Mouse (Mus musculus) cerebellum, postnatal 36 days (tissue): ENCODE measurements at regions not wholly inside any gene's neighbourhood (a gene's known extent, or its start where the extent isn't known, plus 50 kb on each side); places are given as distances from the start of the nearest gene placed in this dataset.
A peak's percentile ranks its signal among the peaks of the same experiment; 100 is the strongest.

Experiments used
- DNase-seq, 2 experiments: peaks; one replicate each; pipeline ENCODE4 v3.0.0; 2021 to 2022; ENCODE audit warnings: mixed read lengths in 2 of 2

GRCm38 (mm10) chr10:99417591-99417990 lies 154.6 kb downstream of the Dusp6 start:
- DNase-seq: no peak

GRCm38 (mm10) chr10:99418497-99418896 lies 155.5 kb downstream of the Dusp6 start:
- DNase-seq: no peak

GRCm38 (mm10) chr10:99419532-99419931 lies 156.5 kb downstream of the Dusp6 start:
- DNase-seq: no peak

DNA sequence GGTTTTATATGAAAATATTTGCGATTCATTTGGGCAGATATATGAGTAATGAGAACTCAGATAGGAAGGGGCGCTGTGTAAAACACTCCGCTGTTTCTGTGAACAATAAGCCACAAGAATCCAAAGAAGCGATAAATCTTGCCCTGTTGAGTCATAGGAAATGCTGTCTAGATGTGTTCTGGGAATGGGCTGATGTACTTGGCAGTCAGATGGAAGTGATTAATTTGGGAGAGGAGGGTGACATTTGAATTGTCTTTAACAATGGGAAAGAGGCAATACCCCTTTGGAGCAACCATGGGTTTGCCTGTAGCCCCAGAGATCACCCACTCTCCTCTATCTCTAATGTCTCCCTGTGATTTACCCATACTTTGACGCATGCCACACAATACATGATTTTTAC lies 160.4 kb downstream of the Dusp6 start:
- DNase-seq: no peak

DNA sequence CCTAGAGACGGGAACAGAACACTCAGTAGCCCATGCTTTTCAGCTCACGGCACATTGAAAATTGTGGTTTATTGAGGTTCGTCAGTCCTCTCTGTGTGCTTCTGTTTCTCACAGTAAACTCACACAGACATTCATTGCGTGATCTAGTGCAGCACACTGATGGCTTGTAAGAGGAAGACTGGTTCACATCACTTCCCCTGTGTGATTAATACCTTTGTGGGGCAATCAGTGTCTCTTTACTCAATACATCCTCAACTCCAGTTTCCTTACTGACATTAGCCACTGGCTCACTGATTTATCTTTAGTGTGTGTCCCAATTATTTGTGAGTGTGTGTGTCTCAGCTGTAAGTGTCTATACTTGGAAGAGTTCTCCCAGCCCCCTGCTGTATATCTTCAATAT lies 162.2 kb downstream of the Dusp6 start:
- DNase-seq: no peak

GRCm38 (mm10) chr10:99430175-99430574 lies 167.1 kb downstream of the Dusp6 start:
- no peak for DNase-seq

DNA sequence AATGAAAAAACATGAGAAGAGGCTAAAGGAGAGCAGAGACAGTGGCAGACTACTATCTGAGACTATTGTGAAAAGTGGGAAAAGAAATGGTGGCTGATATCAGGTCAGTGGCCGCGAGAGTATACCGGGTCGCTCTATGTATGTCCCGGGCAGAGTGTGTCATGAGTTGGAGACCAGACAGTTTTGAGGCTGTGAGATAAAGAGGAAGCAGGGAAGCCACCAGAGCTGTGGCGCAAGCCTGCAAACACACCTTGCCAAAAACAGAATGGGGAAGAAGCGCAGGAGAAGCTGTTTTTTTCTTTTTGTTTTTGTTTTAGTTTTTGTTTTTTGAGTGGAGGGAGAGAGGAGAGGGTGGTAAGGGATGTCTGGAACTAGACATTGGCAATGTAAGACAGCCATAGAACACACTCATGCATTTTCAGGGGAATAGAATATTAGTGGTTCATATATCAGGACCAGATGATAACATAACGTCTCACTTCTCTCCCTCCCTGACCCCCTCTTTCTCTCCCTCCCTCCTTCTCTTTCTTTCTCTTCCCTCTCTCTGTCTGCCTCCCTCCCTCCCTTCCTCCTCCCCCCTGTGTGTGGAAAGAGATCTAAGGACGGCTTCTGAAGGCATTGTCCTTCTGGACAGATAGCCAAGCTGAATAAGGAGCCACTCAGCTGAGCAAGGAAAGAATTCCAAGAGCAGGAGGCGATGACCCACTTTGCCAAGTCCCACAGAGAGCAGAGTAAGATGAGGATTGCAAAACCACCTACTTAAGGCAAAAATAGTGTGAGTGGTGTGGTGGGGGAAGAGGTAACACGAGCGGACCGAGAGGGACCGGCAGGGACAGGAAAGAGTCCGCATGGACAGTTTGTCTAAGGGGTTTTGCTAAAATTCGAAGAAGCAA lies 167.9 kb downstream of the Dusp6 start:
- no peak for DNase-seq

- DNase-seq: no peak
Observed at GRCm38 (mm10) chr10:99437060-99437459, 174.0 kb downstream of the Dusp6 start.

- DNase-seq: no peak
Observed at GRCm38 (mm10) chr10:99440169-99440568, 177.1 kb downstream of the Dusp6 start.

DNA sequence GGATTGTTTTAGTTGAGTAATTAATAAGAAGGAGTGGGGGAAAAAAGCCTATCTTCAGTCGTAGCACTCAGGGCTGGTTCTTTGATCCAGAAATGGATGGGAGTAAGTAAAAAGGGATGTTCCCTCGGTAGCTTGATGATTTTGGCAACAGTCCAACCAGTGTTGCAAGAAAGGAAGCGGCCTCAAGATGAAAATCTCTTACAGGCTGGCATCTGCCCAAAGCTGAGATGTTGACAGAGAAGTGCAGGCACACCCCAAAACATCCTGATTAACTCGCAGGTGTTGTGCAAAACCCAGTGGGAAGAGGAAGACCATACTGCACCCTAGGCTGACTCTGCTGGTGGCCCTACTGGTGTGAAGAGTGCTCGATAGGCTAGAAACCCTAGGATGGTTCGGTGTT lies 178.0 kb downstream of the Dusp6 start:
- DNase-seq: peak in 1 of 2 experiments; percentile 9

DNA sequence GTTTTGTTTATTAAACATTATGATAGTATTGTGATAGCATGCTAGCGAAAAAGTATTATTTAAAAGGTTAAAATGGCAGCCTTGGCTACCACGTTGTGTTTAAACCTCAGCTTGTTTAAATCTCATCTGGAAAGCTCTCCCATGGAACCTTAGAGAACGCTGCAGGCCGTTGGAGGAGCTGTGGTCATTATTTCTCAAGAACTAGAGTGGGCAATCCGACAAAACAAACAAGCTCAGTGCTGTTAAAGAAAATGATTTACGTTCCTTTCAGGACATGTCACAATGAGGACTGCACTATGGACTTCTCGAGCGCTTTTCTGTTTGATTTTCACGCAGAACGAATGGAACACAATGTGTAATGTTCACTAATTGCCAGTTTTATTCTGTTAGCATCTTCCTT lies 178.9 kb downstream of the Dusp6 start:
- DNase-seq: no peak

DNA sequence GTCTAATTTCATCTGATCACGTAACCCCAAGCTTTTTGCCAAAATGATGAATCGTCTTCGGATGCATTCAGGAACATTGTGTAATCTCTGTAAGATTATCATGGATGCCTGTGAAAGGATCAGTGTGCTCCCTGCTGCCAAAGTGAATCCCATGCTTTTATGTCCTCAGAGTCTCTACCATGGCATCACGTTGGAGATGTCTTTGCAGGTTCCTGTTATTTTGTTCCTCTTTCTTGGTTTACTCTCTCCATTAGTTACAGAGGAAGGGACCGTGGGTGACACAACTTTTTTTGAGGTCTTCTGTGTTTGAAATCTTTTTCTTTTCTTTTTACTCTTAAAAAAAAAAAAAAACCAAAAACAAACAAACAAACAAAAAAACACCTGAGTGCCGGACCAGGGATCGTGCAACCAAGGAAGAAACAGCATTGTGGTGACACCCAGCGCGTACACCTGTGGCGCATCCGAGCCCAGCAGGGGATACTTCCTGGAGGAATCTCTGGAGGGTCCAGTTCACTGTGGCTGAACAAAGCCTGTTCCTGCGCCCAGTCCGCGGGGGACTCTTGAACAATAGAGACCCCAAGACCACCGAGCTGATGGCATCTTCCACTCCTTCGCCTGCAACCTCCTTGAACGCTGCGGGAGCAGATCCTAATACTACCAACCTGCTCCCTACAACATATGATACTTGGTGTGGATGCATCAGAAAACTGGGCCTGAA lies 180.6 kb downstream of the Dusp6 start:
- no peak for DNase-seq

DNA sequence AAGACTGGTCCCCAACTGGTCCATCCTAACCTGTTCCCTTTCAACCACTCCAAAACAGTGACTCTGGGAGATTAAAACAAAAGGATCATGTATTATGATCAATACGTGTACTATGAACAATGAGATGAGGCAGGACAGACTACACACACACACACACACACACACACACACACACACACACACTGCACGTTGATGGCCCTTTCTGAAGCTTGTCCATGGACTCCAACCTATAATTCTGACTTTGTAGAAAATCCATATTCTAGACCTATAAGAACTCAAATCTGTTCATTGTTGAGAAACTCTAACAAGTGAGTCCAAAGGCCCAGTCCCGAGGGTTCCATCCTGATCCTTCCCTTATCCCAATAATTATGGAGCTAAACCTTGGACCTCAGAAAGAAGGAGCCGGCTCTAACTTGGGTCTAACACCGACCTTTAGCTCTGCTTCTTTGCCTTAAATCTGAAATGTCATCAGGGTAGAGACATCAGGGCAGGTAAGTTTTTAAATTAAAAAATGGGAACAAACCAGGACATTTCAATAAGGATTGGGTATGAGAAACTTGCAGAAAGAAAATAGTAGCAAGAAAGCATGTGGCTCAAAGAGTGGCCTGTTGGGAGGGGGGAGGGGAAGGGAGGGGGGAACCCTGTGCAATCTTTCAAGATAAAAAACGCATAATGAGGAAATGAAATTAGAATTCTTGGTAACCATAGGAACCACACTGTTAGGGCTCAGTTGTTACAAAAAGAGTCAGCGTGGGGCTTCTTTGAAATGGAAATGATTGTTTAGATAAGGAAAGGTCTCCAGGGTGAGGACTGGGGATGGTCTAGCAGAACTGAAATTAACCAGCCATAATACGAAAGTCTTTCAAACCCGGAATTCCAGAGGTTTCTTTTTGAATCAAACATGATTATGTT lies 187.9 kb downstream of the Dusp6 start:
- DNase-seq: no peak

DNA sequence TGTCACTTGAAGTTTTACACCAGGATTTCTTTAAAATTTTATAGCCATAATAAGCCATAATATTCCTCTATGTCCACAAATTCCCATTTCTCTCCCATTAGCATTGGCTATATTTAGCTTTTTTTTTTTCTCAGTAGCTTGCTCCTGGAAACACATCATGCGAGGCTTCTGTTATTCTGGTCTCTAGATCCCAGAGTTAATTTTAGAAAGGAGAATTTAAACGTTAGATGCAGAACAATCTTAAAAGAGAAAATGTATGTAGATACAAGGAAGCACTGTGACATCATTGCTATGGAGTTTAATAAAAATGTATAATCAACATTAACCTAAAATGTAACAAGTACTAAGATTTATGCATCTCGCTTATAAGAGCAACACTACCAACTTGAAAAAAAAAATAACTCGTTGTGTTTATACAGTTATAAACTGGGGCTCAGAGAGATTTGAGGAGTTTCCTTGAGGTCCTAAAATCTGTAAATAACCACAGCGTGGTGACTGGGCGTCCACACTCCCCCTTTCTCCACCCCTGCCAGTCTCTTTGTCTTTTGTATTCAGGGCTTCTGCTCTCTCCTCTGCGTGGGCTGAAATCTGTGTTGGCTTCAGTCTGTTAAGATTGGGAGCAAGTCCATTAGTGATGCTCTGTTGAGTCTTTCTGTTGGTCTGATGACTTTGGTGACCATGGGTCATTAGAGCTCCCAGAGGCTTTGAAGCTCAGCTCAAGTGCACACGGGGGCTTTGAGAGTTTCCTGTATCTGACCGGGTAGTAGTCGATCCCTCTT lies 188.8 kb downstream of the Dusp6 start:
- DNase-seq: no peak

- DNase-seq: no peak
Observed at GRCm38 (mm10) chr10:99456180-99456579, 193.1 kb downstream of the Dusp6 start.

GRCm38 (mm10) chr10:99458047-99458446 lies 195.0 kb downstream of the Dusp6 start:
- no peak for DNase-seq

DNA sequence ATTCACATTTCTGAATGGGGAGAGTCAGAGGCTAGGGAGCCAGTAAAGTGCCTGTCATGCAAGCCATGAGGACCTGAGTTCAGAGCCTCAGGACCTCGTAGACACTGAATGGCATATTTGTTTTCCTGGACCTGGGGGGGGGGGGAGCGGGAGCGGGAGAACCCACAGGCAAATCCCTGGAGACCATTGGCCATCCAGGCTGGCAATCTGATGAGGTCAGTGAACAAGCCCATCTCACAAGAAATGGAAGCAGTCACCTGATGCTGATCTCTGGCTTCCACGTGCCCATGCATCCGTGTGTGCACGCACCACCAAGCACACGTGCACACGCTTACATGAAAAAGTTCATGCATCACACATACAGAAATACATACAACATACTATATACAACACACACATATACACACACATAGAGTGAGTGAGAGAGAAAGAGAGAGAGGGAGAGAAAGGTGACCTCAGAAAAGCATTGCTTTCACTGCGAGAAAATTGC lies 196.2 kb downstream of the Dusp6 start:
- DNase-seq: no peak

GRCm38 (mm10) chr10:99459823-99460361 lies 196.9 kb downstream of the Dusp6 start:
- no peak for DNase-seq

- DNase-seq: no peak
Observed at GRCm38 (mm10) chr10:99460847-99461445, 197.9 kb downstream of the Dusp6 start.

DNA sequence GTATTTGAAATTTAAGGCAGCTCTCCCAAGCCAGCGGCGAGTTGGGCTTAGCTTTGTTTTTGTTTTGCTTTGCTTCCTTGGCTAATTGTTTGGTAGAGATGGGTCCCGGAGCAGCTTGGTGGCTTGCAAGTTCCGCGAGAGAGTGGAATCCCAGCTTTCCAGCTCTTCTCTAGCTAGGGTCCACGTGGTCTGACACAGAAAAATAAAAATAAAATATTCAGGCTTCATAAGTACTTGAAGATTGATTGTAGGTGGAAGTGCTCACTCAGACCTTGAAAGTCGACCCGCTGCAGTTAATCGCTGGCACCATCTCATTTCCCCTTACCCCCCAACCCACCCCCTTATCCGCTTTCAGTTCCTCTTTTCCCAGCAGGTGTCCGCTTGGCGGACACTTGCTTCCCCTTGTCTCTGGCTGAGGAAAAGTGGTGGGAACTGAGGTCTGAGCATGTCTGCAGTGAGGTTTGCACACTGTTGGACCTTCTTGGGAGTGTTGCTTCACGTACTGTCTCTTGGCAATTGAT lies 198.5 kb downstream of the Dusp6 start:
- peak in 1 of 2 experiments; percentile 6 for DNase-seq

GRCm38 (mm10) chr10:99466695-99467094 lies 203.7 kb downstream of the Dusp6 start:
- no peak for DNase-seq
